Mouse (Mus musculus): ENCODE data around the gene Fcrls. TPM values are rescaled to one million over a fixed set of nuclear protein-coding genes. Genes with fewer than 3 reads are reported as not detected.
A peak's percentile ranks its signal among the peaks of the same experiment; 100 is the strongest.

Gene Fcrls
- total RNA-seq (2021): 10 to 100 TPM; 32.1 to 35.6 TPM
- long read RNA-seq, experiment 1, transcript Fcrls-201 (8 exons, 2,273 nt): major isoform, 36 of 40 reads
- long read RNA-seq, experiment 1, partial matches to known transcripts: 3 of 40 reads
- long read RNA-seq, experiment 1, other reads (novel, unspliced or antisense): 1 of 40 reads
- long read RNA-seq, experiment 2, transcript Fcrls-201 (8 exons, 2,273 nt): major isoform, 38 of 44 reads
- long read RNA-seq, experiment 2, partial matches to known transcripts: 3 of 44 reads
- long read RNA-seq, experiment 2, other reads (novel, unspliced or antisense): 3 of 44 reads

DNA sequence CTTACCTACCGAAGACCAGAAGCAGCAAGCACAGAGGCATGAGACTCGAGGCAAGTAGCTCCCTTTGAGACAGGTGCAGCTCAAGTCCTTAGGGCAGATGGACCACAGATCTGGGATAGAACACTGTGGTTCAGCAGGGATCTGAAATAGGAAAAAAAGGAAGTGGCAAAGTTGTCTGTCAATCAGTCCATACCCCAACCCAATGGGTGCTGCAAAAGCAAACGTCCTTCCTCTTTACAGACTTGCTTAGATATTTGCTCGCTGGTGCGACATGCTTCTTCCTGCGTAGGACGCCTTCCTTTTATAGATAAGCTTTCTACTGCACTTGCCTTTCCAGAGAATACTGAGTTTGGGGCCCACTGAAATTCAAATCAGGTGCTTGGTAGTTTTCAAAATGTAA is at the start of gene Fcrls:
Fcrls (minus strand) TSS at position 303 of the 400 bp plus-strand sequence.
- DNase-seq (ENCODE audit: low spot score in 2 of 2): no peak

- DNase-seq (ENCODE audit: low spot score in 2 of 2): no peak
Measured at GRCm38 (mm10) chr3:87309922-87310321, 46.4 kb upstream of the Fcrls start.

GRCm38 (mm10) chr3:87299901-87300300 is 36.4 kb upstream of the Fcrls start:
- no peak for DNase-seq (ENCODE audit: low spot score in 2 of 2)

DNA sequence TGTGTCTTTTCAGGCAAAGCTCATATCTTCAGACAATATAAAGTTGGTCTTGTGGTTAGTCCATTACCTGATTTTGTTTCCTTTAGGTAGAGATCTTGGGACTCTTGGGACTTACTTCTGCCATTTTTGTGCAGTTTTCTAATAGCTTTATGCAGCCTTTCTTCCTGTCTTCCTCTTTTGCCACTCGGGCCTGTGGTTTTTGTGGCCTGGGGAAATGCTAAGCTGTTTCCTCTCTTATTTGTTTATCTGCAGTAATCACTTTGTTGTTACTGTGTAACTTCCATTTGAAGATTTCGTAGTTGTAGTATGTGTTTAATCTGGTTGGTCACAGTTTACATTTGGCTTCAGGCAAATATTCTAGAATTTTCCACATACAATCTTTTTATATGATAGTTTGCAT is 10.8 kb upstream of the Fcrls start:
- no peak for DNase-seq (ENCODE audit: low spot score in 2 of 2)

- no peak for DNase-seq (ENCODE audit: low spot score in 2 of 2)
Measured at GRCm38 (mm10) chr3:87266581-87266980, 3.0 kb upstream of the Fcrls start.

- DNase-seq (ENCODE audit: low spot score in 2 of 2): no peak
Measured at GRCm38 (mm10) chr3:87255239-87255638, 8.3 kb downstream of the Fcrls start.

DNA sequence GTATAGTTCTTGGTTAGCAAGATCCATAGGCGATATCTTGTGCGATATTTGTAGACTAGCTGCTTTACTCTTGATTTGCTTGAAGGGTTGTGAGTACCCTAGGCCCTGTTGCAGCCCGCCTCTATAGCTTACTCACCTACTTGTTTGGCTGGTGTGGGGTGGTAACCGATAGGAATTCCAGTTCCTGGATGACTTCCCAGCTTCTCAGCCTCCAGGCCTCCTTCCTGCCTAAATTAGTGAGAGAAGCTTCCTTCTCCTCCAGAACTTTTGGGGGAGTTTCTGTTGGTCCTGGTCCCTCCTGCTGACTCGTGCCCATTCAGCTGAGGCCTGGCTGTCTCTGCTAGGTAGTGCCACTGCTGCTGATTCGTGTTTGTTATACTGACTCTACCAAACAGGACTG is 14.0 kb downstream of the Fcrls start:
- no peak for DNase-seq (ENCODE audit: low spot score in 2 of 2)

- peak in 1 of 2 experiments; percentile 9 for DNase-seq (ENCODE audit: low spot score in 2 of 2)
Measured at GRCm38 (mm10) chr3:87247292-87247691, 16.2 kb downstream of the Fcrls start.

DNA sequence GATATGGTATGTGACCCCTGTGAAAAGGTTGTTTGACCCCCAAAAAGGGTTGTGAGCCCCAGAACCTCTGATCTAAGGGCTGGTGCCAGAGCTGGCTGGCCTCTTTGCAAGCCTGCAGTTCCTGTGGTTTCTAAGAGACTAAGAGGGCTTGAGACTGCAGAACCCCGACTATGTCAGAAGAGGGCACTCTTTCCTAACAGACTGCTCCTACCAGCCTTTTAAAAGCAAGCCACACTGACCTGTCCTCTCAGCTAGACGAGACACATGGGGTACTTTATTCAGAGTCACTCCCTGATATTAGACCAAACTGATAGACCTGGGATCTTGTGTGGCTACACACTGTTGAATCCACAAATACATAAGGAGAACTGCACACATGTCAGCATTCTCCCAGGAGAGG is 19.9 kb downstream of the Fcrls start:
- DNase-seq (ENCODE audit: low spot score in 2 of 2): peak; percentile 58 to 78

GRCm38 (mm10) chr3:87240909-87241308 is 22.6 kb downstream of the Fcrls start:
- DNase-seq (ENCODE audit: low spot score in 2 of 2): no peak

- DNase-seq (ENCODE audit: low spot score in 2 of 2): no peak
Measured at GRCm38 (mm10) chr3:87223636-87224035, 39.9 kb downstream of the Fcrls start.

DNA sequence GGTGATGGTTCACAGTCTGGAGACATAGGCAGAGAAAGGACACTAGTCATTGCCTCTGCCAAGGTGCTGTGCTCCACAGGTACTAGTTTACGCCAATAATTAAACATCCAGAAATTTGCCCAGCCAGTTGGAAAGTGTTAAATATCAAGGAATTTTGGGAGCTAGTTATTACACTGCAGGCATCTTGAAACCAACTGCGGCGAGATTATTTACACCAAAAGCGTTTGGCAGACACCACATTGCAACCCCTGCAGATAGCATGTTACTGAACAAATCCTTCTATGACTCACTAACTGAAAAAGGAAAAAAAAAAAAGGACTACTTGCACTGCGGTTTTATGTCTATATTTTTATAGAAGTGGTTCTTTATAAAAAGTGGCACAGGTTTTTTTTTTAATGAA is 41.2 kb downstream of the Fcrls start:
- no peak for DNase-seq (ENCODE audit: low spot score in 2 of 2)

- no peak for DNase-seq (ENCODE audit: low spot score in 2 of 2)
Measured at GRCm38 (mm10) chr3:87215176-87215575, 48.4 kb downstream of the Fcrls start.

DNA sequence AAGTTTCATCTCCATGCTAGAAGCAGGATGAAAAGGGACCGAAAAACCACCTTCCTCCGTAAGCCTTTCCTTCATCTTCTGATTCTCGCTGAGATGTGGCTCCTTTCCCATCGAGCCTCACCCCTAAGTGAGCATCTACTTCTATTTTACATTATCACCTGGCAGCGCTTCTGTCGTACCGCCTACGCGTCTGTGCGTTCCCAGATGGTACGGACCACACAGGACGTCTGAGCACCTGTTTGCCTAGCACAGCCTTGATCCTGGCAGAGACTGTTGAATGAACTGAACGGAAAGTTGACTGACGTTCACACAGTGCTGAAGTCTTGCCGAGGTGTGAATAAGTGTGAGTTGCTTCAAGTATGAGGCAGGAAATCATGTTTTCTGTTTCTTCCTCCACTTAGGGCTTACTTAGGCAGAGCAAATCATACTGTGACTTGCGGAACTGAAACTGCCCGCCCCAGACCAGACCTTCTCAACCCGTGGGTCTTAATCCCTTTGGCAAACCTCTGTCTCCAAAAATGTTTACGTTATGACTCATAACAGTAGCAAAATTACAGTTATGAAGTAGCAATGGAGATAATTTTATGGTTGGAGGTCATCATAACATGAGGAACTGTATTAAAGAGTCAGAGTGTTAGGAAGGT is 49.2 kb downstream of the Fcrls start:
- no peak for DNase-seq (ENCODE audit: low spot score in 2 of 2)

DNA sequence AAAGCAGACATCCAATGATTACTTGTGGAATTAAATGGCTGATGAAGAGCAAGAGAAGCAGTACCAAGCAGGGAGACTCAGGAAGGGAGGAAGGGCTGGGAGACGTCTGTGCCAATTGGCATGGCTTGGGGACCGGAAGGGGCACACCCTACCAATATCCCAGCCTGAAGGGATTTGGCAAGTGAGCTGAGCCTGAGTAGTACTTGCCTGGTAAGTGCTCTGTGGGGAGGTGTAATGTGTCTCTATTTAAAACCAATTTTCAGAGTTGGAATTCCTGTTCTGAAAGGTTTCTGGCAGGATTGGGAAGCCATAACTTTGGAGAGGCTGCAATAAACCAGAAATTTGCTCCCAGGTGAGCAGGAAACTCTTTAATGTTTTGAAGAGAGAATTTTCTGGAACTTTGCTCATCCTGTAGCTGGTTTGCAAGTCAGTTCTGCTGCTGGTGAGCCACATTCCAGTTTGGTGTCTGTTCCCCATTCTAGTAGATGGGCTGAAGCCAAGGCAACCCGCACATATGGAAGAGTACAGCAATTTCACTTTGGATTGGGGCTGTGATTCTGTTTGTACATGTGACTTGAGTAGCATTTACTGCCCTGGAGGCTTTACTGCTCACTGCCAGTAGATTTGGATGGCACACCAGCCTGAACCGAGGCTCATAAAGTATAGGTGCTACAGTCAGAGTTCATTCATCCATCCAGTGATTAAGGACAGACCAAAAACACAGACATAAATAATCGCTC is 57.0 kb downstream of the Fcrls start:
- no peak for DNase-seq (ENCODE audit: low spot score in 2 of 2)

Other genes starting within 250 kb of the Fcrls start
- gene Kirrel, start 89.0 kb downstream of the Fcrls start, total RNA-seq (2021): 1 to 10 TPM; 4.7 to 4.8 TPM
- gene Cd5l, start 94.1 kb upstream of the Fcrls start, total RNA-seq (2021): under 1 TPM; 0.16 to 0.19 TPM
- under 1 TPM in 1 of 2 experiments, not detected in 1; 0.24 TPM for gene Fcrl1, start 112.6 kb upstream of the Fcrls start, total RNA-seq (2021)
- gene Fcrl5, start 172.0 kb upstream of the Fcrls start, total RNA-seq (2021): under 1 TPM in 1 of 2 experiments, not detected in 1; 0.18 TPM

Data from layer of hippocampus, postnatal 14 days (tissue).